Mouse (Mus musculus) CH12.LX (cell line): ENCODE data around the gene Lpcat1.

Experiments
- CTCF ChIP-seq, 2 experiments: IDR thresholded peaks in 1 of 2; conservative IDR thresholded peaks in 1 of 2; 2 replicates each; pipeline ENCODE4 v1.5.1; 2011 to 2012; ENCODE audit warnings: low read depth in 2 of 2, low read length in 2 of 2, improper control_type of control experiment in 1 of 2, inconsistent platforms in 1 of 2, mild to moderate bottlenecking in 1 of 2, moderate library complexity in 1 of 2
- ELF1 ChIP-seq: IDR thresholded peaks from 2 replicates; pipeline ENCODE4 v1.6.1; 2014; ENCODE audit warnings: low read depth, mild to moderate bottlenecking, inconsistent platforms, low read length, improper control_type of control experiment
- EP300 ChIP-seq: IDR thresholded peaks from 2 replicates; pipeline ENCODE4 v1.6.1; 2011; ENCODE audit warnings: low read length, improper control_type of control experiment
- ETS1 ChIP-seq: conservative IDR thresholded peaks from 2 replicates; pipeline ENCODE4 v1.6.1; 2012; ENCODE audit warnings: low read depth, mild to moderate bottlenecking, inconsistent platforms, low read length, improper control_type of control experiment, moderate library complexity
- HCFC1 ChIP-seq: IDR thresholded peaks from 2 replicates; pipeline ENCODE4 v1.6.1; 2012; ENCODE audit warnings: low read depth, mild to moderate bottlenecking, inconsistent platforms, low read length, improper control_type of control experiment
- MAFK ChIP-seq: IDR thresholded peaks from 2 replicates; pipeline ENCODE4 v1.6.1; 2011; ENCODE audit warnings: low read length, improper control_type of control experiment; ENCODE audit not compliant: insufficient replicate concordance
- MAX ChIP-seq: IDR thresholded peaks from 2 replicates; pipeline ENCODE4 v1.6.1; 2011; ENCODE audit warnings: low read length, improper control_type of control experiment
- MXI1 ChIP-seq: IDR thresholded peaks from 2 replicates; pipeline ENCODE4 v1.6.1; 2011; ENCODE audit warnings: mild to moderate bottlenecking, low read depth, low read length, improper control_type of control experiment
- POLR2A ChIP-seq: IDR thresholded peaks from 2 replicates; pipeline ENCODE4 v1.6.1; 2011; ENCODE audit warnings: low read depth, mild to moderate bottlenecking, improper control_type of control experiment, low read length
- TBP ChIP-seq: conservative IDR thresholded peaks from 2 replicates; pipeline ENCODE4 v1.6.1; 2011; ENCODE audit warnings: low read depth, low read length, improper control_type of control experiment
- UBTF ChIP-seq: IDR thresholded peaks from 2 replicates; pipeline ENCODE4 v1.6.1; 2012; ENCODE audit warnings: low read depth, mild to moderate bottlenecking, inconsistent platforms, low read length, improper control_type of control experiment, moderate library complexity

GRCm38 (mm10) chr13:73476259-73476658 lies 9.3 kb downstream of the Lpcat1 start:
- TF ChIP-seq ETS1, result no peak
- TF ChIP-seq POLR2A, result no peak
- no peak for TF ChIP-seq TBP
- TF ChIP-seq MXI1, result no peak
- no peak for TF ChIP-seq CTCF (conservative IDR thresholded peaks at IDR 0.05 in 1 of 2, IDR thresholded peaks at IDR 0.05 in 1 of 2; ENCODE audit: low read depth in 2 of 2, low read length in 2 of 2)
- TF ChIP-seq HCFC1, result no peak
- no peak for TF ChIP-seq MAFK
- no peak for TF ChIP-seq MAX
- no peak for TF ChIP-seq EP300
- TF ChIP-seq ELF1, result no peak
- TF ChIP-seq UBTF, result no peak
